Mouse (Mus musculus): ENCODE results near the gene Nckap5. TPM values are rescaled to one million over a fixed set of nuclear protein-coding genes. Genes with fewer than 3 reads are reported as not detected.
A peak's percentile ranks its signal among the peaks of the same experiment; 100 is the strongest.
"Not testable (repeated sequence)": the region's sequence is repeated elsewhere in the genome, so short reads cannot be mapped to it uniquely, and the experiment has no call there.

Gene Nckap5
- polyA plus RNA-seq, 1 experiment from 2014 or later = 16.6 TPM

- H3K27me3 ChIP-seq (replicated peaks; ENCODE audit: control insufficient read depth, insufficient read depth, low read length); H3K36me3 ChIP-seq (ENCODE audit: control insufficient read depth, insufficient read depth, low read length); H3K9ac ChIP-seq (ENCODE audit: low read length); H3K4me1 ChIP-seq (ENCODE audit: control insufficient read depth, insufficient read depth, low read length); H3K9me3 ChIP-seq (replicated peaks; ENCODE audit: control insufficient read depth, low read length); H3K4me3 ChIP-seq (ENCODE audit: low read depth, low read length); ATAC-seq; H3K4me2 ChIP-seq (ENCODE audit: low read length); DNase-seq (ENCODE audit: low spot score); H3K27ac ChIP-seq (ENCODE audit: low read depth, low read length): not testable (repeated sequence)
- 95% methylated on average over 2 of the region's 2 CpGs for WGBS
Measured at GRCm38 (mm10) chr1:126091979-126092378, 738.6 kb downstream of the Nckap5 start.

- H3K4me3 ChIP-seq (ENCODE audit: low read depth, low read length) = no peak overlapping the region
- H3K27me3 ChIP-seq (replicated peaks; ENCODE audit: control insufficient read depth, insufficient read depth, low read length) = no peaks in the 10 kb centered on the region
- WGBS = 95% methylated on average over 7 of the region's 7 CpGs
- no peak for ATAC-seq
- H3K9me3 ChIP-seq (replicated peaks; ENCODE audit: control insufficient read depth, low read length) = no peaks in the 10 kb centered on the region
- no peak for DNase-seq (ENCODE audit: low spot score)
- no peak overlapping the region for H3K9ac ChIP-seq (ENCODE audit: low read length)
- H3K36me3 ChIP-seq (ENCODE audit: control insufficient read depth, insufficient read depth, low read length) = no peaks in the 10 kb centered on the region
- H3K4me2 ChIP-seq (ENCODE audit: low read length) = no peak overlapping the region
- peaks cover 5% of the 10 kb centered on the region for H3K4me1 ChIP-seq (ENCODE audit: control insufficient read depth, insufficient read depth, low read length)
- H3K27ac ChIP-seq (ENCODE audit: low read depth, low read length) = no peak overlapping the region
Measured at GRCm38 (mm10) chr1:126087181-126087580, 743.4 kb downstream of the Nckap5 start.

DNA sequence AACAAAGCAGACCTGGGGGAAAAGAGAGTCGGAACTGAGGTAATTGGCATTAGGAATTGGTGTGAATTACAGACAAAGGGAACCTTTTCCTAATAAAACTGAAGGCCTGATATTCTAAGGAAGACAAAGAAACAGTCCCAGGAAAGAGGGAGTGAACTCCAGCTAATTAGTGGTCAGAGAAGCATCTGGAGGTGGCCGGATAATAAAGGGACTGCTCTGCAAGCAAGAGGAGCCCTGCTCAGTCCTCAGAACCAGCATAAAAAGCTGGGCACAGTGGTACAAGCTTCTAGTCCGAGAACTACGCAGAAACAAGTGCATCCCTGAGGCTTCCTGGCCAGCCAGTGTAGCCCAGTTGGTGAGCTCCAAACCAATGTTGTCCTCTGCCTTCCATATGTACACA lies 754.3 kb downstream of the Nckap5 start:
- under 1% methylated on average over 4 of the region's 4 CpGs for WGBS
- Histone ChIP-seq H3K9ac (ENCODE audit: low read length) (no peak overlapping the region), H3K9me3 (replicated peaks; ENCODE audit: control insufficient read depth, low read length) (no peaks in the 10 kb centered on the region)

GRCm38 (mm10) chr1:126070861-126071260 lies 759.7 kb downstream of the Nckap5 start:
- H3K36me3 ChIP-seq (ENCODE audit: control insufficient read depth, insufficient read depth, low read length) = no peaks in the 10 kb centered on the region
- H3K27ac ChIP-seq (ENCODE audit: low read depth, low read length) = no peak overlapping the region
- DNase-seq (ENCODE audit: low spot score) (peak; percentile 22), ATAC-seq (peak; percentile 20; the same call in 1 of the 2 replicates)
- H3K4me3 ChIP-seq (ENCODE audit: low read depth, low read length) = no peak overlapping the region
- no peaks in the 10 kb centered on the region for H3K4me1 ChIP-seq (ENCODE audit: control insufficient read depth, insufficient read depth, low read length)
- 4% methylated on average over 2 of the region's 2 CpGs for WGBS
- H3K27me3 ChIP-seq (replicated peaks; ENCODE audit: control insufficient read depth, insufficient read depth, low read length) = no peaks in the 10 kb centered on the region
- H3K9ac ChIP-seq (ENCODE audit: low read length) = no peak overlapping the region
- H3K9me3 ChIP-seq (replicated peaks; ENCODE audit: control insufficient read depth, low read length) = no peaks in the 10 kb centered on the region
- H3K4me2 ChIP-seq (ENCODE audit: low read length) = no peak overlapping the region

More for the DNA sequence above, 754.3 kb downstream of the Nckap5 start:
- Histone ChIP-seq H3K4me3 (ENCODE audit: low read depth, low read length) (no peak overlapping the region), H3K27me3 (replicated peaks; ENCODE audit: control insufficient read depth, insufficient read depth, low read length) (no peaks in the 10 kb centered on the region), H3K4me1 (ENCODE audit: control insufficient read depth, insufficient read depth, low read length) (peaks cover 3% of the 10 kb centered on the region; the same call in 1 of the 2 replicates), H3K4me2 (ENCODE audit: low read length) (no peak overlapping the region), H3K27ac (ENCODE audit: low read depth, low read length) (peak overlapping the region; percentile 15; the same call in 1 of the 2 replicates), H3K36me3 (ENCODE audit: control insufficient read depth, insufficient read depth, low read length) (no peaks in the 10 kb centered on the region)
- peak; percentile 45 for DNase-seq (ENCODE audit: low spot score)
- peak; percentile 58; the same call in 1 of the 2 replicates for ATAC-seq

- Histone ChIP-seq H3K9ac (ENCODE audit: low read length) (no peak overlapping the region), H3K4me2 (ENCODE audit: low read length) (no peak overlapping the region), H3K9me3 (replicated peaks; ENCODE audit: control insufficient read depth, low read length) (no peaks in the 10 kb centered on the region), H3K36me3 (ENCODE audit: control insufficient read depth, insufficient read depth, low read length) (no peaks in the 10 kb centered on the region), H3K27me3 (replicated peaks; ENCODE audit: control insufficient read depth, insufficient read depth, low read length) (no peaks in the 10 kb centered on the region), H3K27ac (ENCODE audit: low read depth, low read length) (no peak overlapping the region), H3K4me1 (ENCODE audit: control insufficient read depth, insufficient read depth, low read length) (no peaks in the 10 kb centered on the region), H3K4me3 (ENCODE audit: low read depth, low read length) (no peak overlapping the region)
- ATAC-seq (no peak), DNase-seq (ENCODE audit: low spot score) (no peak)
- WGBS = 79% methylated on average over 3 of the region's 3 CpGs
Measured at GRCm38 (mm10) chr1:126051491-126051890, 779.1 kb downstream of the Nckap5 start.

DNA sequence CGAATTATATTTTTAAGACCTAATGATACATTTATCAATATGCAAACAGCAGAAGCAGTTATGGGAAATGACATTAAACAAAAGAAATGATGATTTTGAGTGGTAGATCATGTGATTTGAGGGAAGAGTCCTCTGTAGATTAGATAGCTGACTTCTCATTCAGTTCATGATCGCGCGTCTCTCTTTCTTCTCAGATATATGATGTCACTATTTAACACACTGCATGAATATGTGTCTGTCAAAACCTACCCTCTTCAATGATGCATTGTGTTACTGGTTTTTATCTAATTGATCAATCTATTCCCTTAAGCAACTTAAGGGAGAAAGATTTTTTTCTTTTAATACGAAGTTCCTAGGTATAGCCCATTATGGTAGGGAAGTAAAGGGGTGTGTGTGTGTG lies 787.7 kb downstream of the Nckap5 start:
- no peak overlapping the region for H3K9ac ChIP-seq (ENCODE audit: low read length)
- H3K4me1 ChIP-seq (ENCODE audit: control insufficient read depth, insufficient read depth, low read length) = no peaks in the 10 kb centered on the region
- H3K9me3 ChIP-seq (replicated peaks; ENCODE audit: control insufficient read depth, low read length) = no peaks in the 10 kb centered on the region
- no peak overlapping the region for H3K4me3 ChIP-seq (ENCODE audit: low read depth, low read length)
- no peaks in the 10 kb centered on the region for H3K36me3 ChIP-seq (ENCODE audit: control insufficient read depth, insufficient read depth, low read length)
- H3K27me3 ChIP-seq (replicated peaks; ENCODE audit: control insufficient read depth, insufficient read depth, low read length) = no peaks in the 10 kb centered on the region
- no peak for DNase-seq (ENCODE audit: low spot score)
- no peak overlapping the region for H3K27ac ChIP-seq (ENCODE audit: low read depth, low read length)
- no peak overlapping the region for H3K4me2 ChIP-seq (ENCODE audit: low read length)
- no peak for ATAC-seq
- 95% methylated on average over 5 of the region's 5 CpGs for WGBS

DNA sequence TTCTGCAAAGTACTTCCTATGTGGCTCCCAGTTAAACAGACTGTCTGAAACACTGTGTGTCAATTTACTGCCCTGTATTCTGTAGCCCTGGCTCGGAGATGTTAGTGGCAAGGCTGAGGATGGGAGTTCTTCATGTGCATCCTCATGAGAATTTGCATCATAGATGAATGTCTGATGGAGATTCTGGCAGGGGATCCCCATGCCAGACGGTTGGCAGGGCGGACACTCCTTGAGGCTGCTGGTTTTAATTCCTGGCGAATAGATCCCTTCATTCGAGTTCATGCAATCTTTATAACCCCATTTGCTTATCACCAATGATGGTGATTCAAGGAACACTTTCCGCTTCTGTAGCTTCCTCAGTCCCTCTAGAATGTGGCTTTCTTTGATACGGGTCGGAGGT lies 803.1 kb downstream of the Nckap5 start:
- peaks cover 23% of the 10 kb centered on the region for H3K36me3 ChIP-seq (ENCODE audit: control insufficient read depth, insufficient read depth, low read length)
- H3K27me3 ChIP-seq (replicated peaks; ENCODE audit: control insufficient read depth, insufficient read depth, low read length) = no peaks in the 10 kb centered on the region
- DNase-seq (ENCODE audit: low spot score) (no peak), ATAC-seq (no peak)
- 94% methylated on average over 8 of the region's 8 CpGs for WGBS
- H3K9me3 ChIP-seq (replicated peaks; ENCODE audit: control insufficient read depth, low read length) = no peaks in the 10 kb centered on the region
- no peak overlapping the region for H3K9ac ChIP-seq (ENCODE audit: low read length)
- no peak overlapping the region for H3K4me2 ChIP-seq (ENCODE audit: low read length)
- no peak overlapping the region for H3K4me3 ChIP-seq (ENCODE audit: low read depth, low read length)
- H3K27ac ChIP-seq (ENCODE audit: low read depth, low read length) = no peak overlapping the region
- no peaks in the 10 kb centered on the region for H3K4me1 ChIP-seq (ENCODE audit: control insufficient read depth, insufficient read depth, low read length)

- no peaks in the 10 kb centered on the region for H3K4me1 ChIP-seq (ENCODE audit: control insufficient read depth, insufficient read depth, low read length)
- H3K27me3 ChIP-seq (replicated peaks; ENCODE audit: control insufficient read depth, insufficient read depth, low read length) = no peaks in the 10 kb centered on the region
- DNase-seq (ENCODE audit: low spot score) = peak; percentile 44
- no peak overlapping the region for H3K27ac ChIP-seq (ENCODE audit: low read depth, low read length)
- no peak overlapping the region for H3K4me3 ChIP-seq (ENCODE audit: low read depth, low read length)
- WGBS = 62% methylated on average over 6 of the region's 6 CpGs
- no peak overlapping the region for H3K9ac ChIP-seq (ENCODE audit: low read length)
- H3K9me3 ChIP-seq (replicated peaks; ENCODE audit: control insufficient read depth, low read length) = no peaks in the 10 kb centered on the region
- H3K36me3 ChIP-seq (ENCODE audit: control insufficient read depth, insufficient read depth, low read length) = peaks cover 23% of the 10 kb centered on the region
- no peak for ATAC-seq
- H3K4me2 ChIP-seq (ENCODE audit: low read length) = no peak overlapping the region
Measured at GRCm38 (mm10) chr1:126024518-126024917, 806.1 kb downstream of the Nckap5 start.

GRCm38 (mm10) chr1:126022959-126023358 lies 807.6 kb downstream of the Nckap5 start:
- H3K27me3 ChIP-seq (replicated peaks; ENCODE audit: control insufficient read depth, insufficient read depth, low read length) = no peaks in the 10 kb centered on the region
- H3K4me1 ChIP-seq (ENCODE audit: control insufficient read depth, insufficient read depth, low read length) = no peaks in the 10 kb centered on the region
- DNase-seq (ENCODE audit: low spot score) (no peak), ATAC-seq (no peak)
- 81% methylated on average over 10 of the region's 10 CpGs for WGBS
- no peaks in the 10 kb centered on the region for H3K9me3 ChIP-seq (replicated peaks; ENCODE audit: control insufficient read depth, low read length)
- no peak overlapping the region for H3K9ac ChIP-seq (ENCODE audit: low read length)
- H3K36me3 ChIP-seq (ENCODE audit: control insufficient read depth, insufficient read depth, low read length) = peaks cover 23% of the 10 kb centered on the region
- no peak overlapping the region for H3K4me3 ChIP-seq (ENCODE audit: low read depth, low read length)
- no peak overlapping the region for H3K27ac ChIP-seq (ENCODE audit: low read depth, low read length)
- no peak overlapping the region for H3K4me2 ChIP-seq (ENCODE audit: low read length)

Data from forebrain, embryonic 14.5 days (tissue).